Mouse (Mus musculus) heart, embryonic 15.5 days (tissue): ENCODE data around the gene D17Wsu92e. TPM values are rescaled to one million over a fixed set of nuclear protein-coding genes. Genes with fewer than 3 reads are reported as not detected.

Source experiments
- ATAC-seq: fragments of 200-750 bp; cut with Nextera tagmentation; replicated peaks from 2 replicates; pipeline ENCODE4 v1.8.0; 2017; ENCODE audit warnings: low read depth, moderate TSS enrichment; ENCODE audit not compliant: insufficient number of reproducible peaks, insufficient read depth, low FRiP score
- H3K27ac ChIP-seq: fragments of 300-500 bp; sonication (generic); 2 replicates; pipeline ENCODE4 v1.5.1; 2015; ENCODE audit warnings: mild to moderate bottlenecking, inconsistent platforms
- H3K27me3 ChIP-seq: fragments of 300-500 bp; sonication (generic); 2 replicates; pipeline ENCODE4 v1.6.1; 2015; ENCODE audit warnings: inconsistent platforms
- H3K36me3 ChIP-seq: fragments of 300-500 bp; sonication (generic); 2 replicates; pipeline ENCODE4 v1.6.1; 2015; ENCODE audit warnings: mild to moderate bottlenecking, inconsistent platforms
- H3K4me1 ChIP-seq: fragments of 300-500 bp; sonication (generic); replicated peaks from 2 replicates; pipeline ENCODE4 v1.6.1; 2015; ENCODE audit warnings: inconsistent platforms
- H3K4me2 ChIP-seq: fragments of 300-500 bp; sonication (generic); 2 replicates; pipeline ENCODE4 v1.6.1; 2015; ENCODE audit warnings: inconsistent platforms, mild to moderate bottlenecking, moderate library complexity
- H3K4me3 ChIP-seq: fragments of 300-500 bp; sonication (generic); 2 replicates; pipeline ENCODE4 v1.5.1; 2015; ENCODE audit warnings: mild to moderate bottlenecking, inconsistent platforms
- H3K9ac ChIP-seq: fragments of 300-500 bp; sonication (generic); 2 replicates; pipeline ENCODE4 v1.6.1; 2015; ENCODE audit warnings: mild to moderate bottlenecking, inconsistent platforms
- H3K9me3 ChIP-seq: fragments of 300-500 bp; sonication (generic); replicated peaks from 2 replicates; pipeline ENCODE4 v1.6.1; 2016; ENCODE audit warnings: inconsistent platforms
- WGBS: fragments of 180-500 bp; shearing (Covaris S2); methylation state at CpG from one replicate; pipeline ENCODE4 v1.1.7; 2015; ENCODE audit warnings: mixed read lengths; 5-methylcytosine and 5-hydroxymethylcytosine counted together
- polyA plus RNA-seq: library from polyadenylated mRNA; unstranded; fragments of >200 nt; fragmentation: Nextera tagmentation; extraction: Ambion mirVana; gene quantifications from 2 replicates; pipeline ENCODE4 v1.2.1, GENCODE M21; 2015

D17Wsu92e gene
- polyA plus RNA-seq, 1 experiment from 2014 or later, result 11.9 TPM

GRCm38 (mm10) chr17:27761639-27762336 lies 58.7 kb downstream of the D17Wsu92e start:
- H3K36me3 ChIP-seq, result peaks cover 23% of the 10 kb centered on the region
- no peak overlapping the region for H3K4me2 ChIP-seq
- no peaks in the 10 kb centered on the region for H3K27me3 ChIP-seq
- 34% methylated on average over 9 of the region's 9 CpGs for WGBS
- peaks cover 5% of the 10 kb centered on the region for H3K4me1 ChIP-seq
- no peak overlapping the region for H3K9ac ChIP-seq
- no peak overlapping the region for H3K4me3 ChIP-seq
- H3K27ac ChIP-seq, result no peak overlapping the region
- no peaks in the 10 kb centered on the region for H3K9me3 ChIP-seq
- peak; percentile 80 for ATAC-seq

DNA sequence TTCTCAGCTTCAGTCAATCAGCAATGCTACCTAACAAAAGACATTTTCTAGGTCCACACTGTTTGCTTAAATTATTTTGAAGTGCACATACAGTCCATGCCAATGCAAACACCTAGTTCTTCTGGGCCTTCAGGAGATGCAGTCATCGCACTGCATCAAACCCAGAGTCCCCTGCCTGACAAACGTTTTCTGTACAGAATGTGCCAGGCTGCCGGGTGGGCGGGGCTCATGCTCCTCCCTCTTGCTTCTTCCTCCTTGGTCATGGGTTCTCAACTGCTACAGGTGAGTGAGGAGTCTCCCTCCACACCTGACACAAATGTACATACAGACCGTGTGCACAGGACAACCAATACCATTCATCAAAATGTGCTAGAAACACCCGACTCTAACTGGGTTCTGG lies 60.3 kb downstream of the D17Wsu92e start:
- WGBS, result 78% methylated on average over 6 of the region's 6 CpGs
- no peaks in the 10 kb centered on the region for H3K9me3 ChIP-seq

DNA sequence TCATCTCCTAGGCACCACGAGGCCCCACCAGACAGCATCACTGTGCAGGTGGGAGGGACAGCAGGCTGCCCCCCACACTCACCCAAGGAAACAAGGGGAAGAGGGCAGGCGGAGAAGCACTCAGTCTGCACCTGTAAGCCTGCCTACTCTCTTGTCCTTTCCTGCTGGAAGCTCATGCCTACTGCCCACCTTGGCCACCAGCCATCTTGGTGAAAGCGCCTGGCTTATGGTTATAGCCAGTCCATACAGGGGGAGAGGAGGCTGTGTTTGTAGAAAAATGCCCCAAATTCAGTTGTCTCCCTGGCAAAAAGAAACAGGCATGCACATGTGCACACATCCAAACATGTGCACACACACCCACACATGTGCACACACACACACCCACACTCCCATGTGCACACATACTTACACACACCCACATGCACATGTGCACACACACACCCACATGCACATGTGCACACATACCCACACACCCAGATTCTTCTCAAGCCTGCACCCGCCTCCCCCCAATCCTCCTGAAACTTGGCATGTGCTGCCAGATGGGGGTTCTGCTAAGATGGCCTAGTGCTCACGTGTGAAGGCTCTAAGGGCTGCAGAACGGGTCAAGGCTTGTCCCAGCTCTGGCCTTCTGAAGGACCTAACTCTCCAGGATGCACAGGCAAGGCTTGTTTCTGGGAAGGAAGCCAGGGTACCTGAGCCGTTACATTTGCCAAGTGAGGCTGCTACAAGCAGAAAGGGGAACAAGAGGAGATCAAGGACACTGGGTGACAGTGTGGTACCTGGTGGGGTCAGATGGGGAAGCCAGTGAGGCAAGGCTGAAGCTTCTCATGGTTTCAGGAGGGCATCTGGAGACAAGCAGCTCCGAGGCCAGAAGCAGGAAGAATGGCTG lies 68.9 kb downstream of the D17Wsu92e start:
- Histone ChIP-seq H3K36me3 (no peaks in the 10 kb centered on the region; the same call in 1 of the 2 replicates), H3K4me2 (no peak overlapping the region), H3K9ac (no peak overlapping the region), H3K27ac (no peak overlapping the region), H3K9me3 (no peaks in the 10 kb centered on the region), H3K4me1 (no peaks in the 10 kb centered on the region), H3K27me3 (no peaks in the 10 kb centered on the region), H3K4me3 (no peak overlapping the region)
- ATAC-seq, result no peak
- 85% methylated on average over 8 of the region's 8 CpGs for WGBS

More for the DNA sequence above, 60.3 kb downstream of the D17Wsu92e start:
- H3K27ac ChIP-seq, result no peak overlapping the region
- H3K36me3 ChIP-seq, result peaks cover 9% of the 10 kb centered on the region
- H3K9ac ChIP-seq, result no peak overlapping the region
- no peak overlapping the region for H3K4me3 ChIP-seq
- no peak for ATAC-seq
- H3K27me3 ChIP-seq, result no peaks in the 10 kb centered on the region
- H3K4me2 ChIP-seq, result no peak overlapping the region
- peaks cover 5% of the 10 kb centered on the region for H3K4me1 ChIP-seq

GRCm38 (mm10) chr17:27750451-27750942 lies 70.0 kb downstream of the D17Wsu92e start:
- H3K9me3 ChIP-seq, result no peaks in the 10 kb centered on the region
- no peaks in the 10 kb centered on the region; the same call in 1 of the 2 replicates for H3K36me3 ChIP-seq
- H3K4me2 ChIP-seq, result no peak overlapping the region
- no peaks in the 10 kb centered on the region; the same call in 1 of the 2 replicates for H3K4me1 ChIP-seq
- no peak overlapping the region for H3K4me3 ChIP-seq
- ATAC-seq, result no peak
- H3K9ac ChIP-seq, result no peak overlapping the region
- no peak overlapping the region for H3K27ac ChIP-seq
- WGBS, result 88% methylated on average over 6 of the region's 6 CpGs
- no peaks in the 10 kb centered on the region for H3K27me3 ChIP-seq

- 88% methylated on average over 2 of the region's 2 CpGs for WGBS
- ATAC-seq, result no peak
- H3K27me3 ChIP-seq, result no peaks in the 10 kb centered on the region
These were observed 72.3 kb downstream of the D17Wsu92e start for GRCm38 (mm10) chr17:27748123-27748522.

DNA sequence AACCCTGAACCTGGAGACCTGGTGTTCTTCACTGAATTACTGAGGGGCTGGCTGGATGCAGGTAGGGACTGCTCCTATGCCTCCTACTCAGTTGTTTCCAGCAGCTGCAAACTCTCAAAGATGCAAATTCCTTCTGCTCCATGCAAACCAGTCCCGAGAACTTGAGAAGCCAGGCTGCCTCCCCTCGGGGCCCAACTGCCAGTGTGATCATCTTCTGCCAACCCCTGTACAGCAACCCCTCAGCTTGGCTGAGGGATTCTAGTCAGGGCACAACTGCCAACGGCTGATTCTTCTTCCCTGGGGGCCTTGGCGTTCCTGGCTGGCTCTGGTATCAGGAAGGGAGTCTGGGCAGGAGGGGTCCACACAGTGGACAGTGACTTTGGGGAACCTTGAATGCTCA lies 74.0 kb downstream of the D17Wsu92e start:
- no peaks in the 10 kb centered on the region; the same call in 1 of the 2 replicates for H3K4me1 ChIP-seq
- H3K27me3 ChIP-seq, result no peaks in the 10 kb centered on the region
- no peak overlapping the region for H3K27ac ChIP-seq
- no peaks in the 10 kb centered on the region for H3K9me3 ChIP-seq
- 55% methylated on average over 4 of the region's 4 CpGs for WGBS
- no peak overlapping the region for H3K4me2 ChIP-seq
- H3K4me3 ChIP-seq, result no peak overlapping the region
- ATAC-seq, result no peak
- H3K36me3 ChIP-seq, result no peaks in the 10 kb centered on the region
- no peak overlapping the region for H3K9ac ChIP-seq

More at GRCm38 (mm10) chr17:27748123-27748522, 72.3 kb downstream of the D17Wsu92e start:
- no peak overlapping the region for H3K4me2 ChIP-seq
- H3K4me3 ChIP-seq, result no peak overlapping the region
- no peaks in the 10 kb centered on the region for H3K36me3 ChIP-seq
- H3K9me3 ChIP-seq, result no peaks in the 10 kb centered on the region
- H3K27ac ChIP-seq, result no peak overlapping the region
- no peaks in the 10 kb centered on the region; the same call in 1 of the 2 replicates for H3K4me1 ChIP-seq
- no peak overlapping the region for H3K9ac ChIP-seq

GRCm38 (mm10) chr17:27740961-27741360 lies 79.5 kb downstream of the D17Wsu92e start:
- Histone ChIP-seq H3K27ac (no peak overlapping the region), H3K4me2 (no peak overlapping the region), H3K27me3 (no peaks in the 10 kb centered on the region), H3K9me3 (no peaks in the 10 kb centered on the region), H3K4me3 (no peak overlapping the region), H3K9ac (no peak overlapping the region), H3K36me3 (no peaks in the 10 kb centered on the region), H3K4me1 (no peaks in the 10 kb centered on the region; the same call in 1 of the 2 replicates)
- ATAC-seq, result no peak
- WGBS, result 89% methylated on average over 6 of the region's 6 CpGs

- H3K4me1 ChIP-seq, result peaks cover 13% of the 10 kb centered on the region
- no peaks in the 10 kb centered on the region for H3K9me3 ChIP-seq
- no peak overlapping the region for H3K27ac ChIP-seq
- H3K9ac ChIP-seq, result no peak overlapping the region
- H3K4me2 ChIP-seq, result no peak overlapping the region
- WGBS, result 18% methylated on average over 13 of the region's 13 CpGs
- H3K27me3 ChIP-seq, result peaks cover 13% of the 10 kb centered on the region; the same call in 1 of the 2 replicates
- no peaks in the 10 kb centered on the region for H3K36me3 ChIP-seq
- H3K4me3 ChIP-seq, result no peak overlapping the region
- no peak for ATAC-seq
These were observed 85.9 kb downstream of the D17Wsu92e start for GRCm38 (mm10) chr17:27734344-27735073.

DNA sequence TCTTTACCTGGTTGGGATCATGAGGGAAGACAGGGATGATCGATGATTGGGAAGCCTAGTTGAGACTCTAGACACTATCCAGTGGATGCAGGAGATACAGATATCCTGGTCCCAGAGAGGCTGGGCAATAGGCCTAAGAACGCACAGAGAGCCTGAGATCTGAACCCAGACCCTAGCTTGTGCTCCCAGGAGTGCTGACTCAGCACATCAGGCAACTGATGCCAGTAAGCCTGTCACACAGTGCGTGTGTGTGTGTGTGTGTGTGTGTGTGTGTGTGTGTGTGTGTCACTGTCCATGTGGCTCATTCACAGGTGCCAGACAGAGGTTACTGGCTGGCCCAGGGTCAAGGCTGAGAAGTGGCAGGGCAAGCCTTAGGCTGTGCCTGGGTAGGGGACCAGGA lies 87.8 kb downstream of the D17Wsu92e start:
- ATAC-seq, result no peak
- Histone ChIP-seq H3K27ac (no peak overlapping the region), H3K27me3 (peaks cover 16% of the 10 kb centered on the region; the same call in 1 of the 2 replicates), H3K4me3 (no peak overlapping the region), H3K4me1 (peaks cover 13% of the 10 kb centered on the region), H3K9ac (no peak overlapping the region), H3K9me3 (no peaks in the 10 kb centered on the region), H3K36me3 (no peaks in the 10 kb centered on the region), H3K4me2 (no peak overlapping the region)
- 69% methylated on average over 3 of the region's 3 CpGs for WGBS

GRCm38 (mm10) chr17:27732152-27732551 lies 88.3 kb downstream of the D17Wsu92e start:
- Histone ChIP-seq H3K4me1 (peaks cover 13% of the 10 kb centered on the region), H3K27me3 (peaks cover 16% of the 10 kb centered on the region; the same call in 1 of the 2 replicates), H3K9me3 (no peaks in the 10 kb centered on the region), H3K27ac (no peak overlapping the region), H3K4me3 (no peak overlapping the region), H3K9ac (no peak overlapping the region), H3K4me2 (no peak overlapping the region), H3K36me3 (no peaks in the 10 kb centered on the region)
- no peak for ATAC-seq
- 51% methylated on average over 5 of the region's 5 CpGs for WGBS

DNA sequence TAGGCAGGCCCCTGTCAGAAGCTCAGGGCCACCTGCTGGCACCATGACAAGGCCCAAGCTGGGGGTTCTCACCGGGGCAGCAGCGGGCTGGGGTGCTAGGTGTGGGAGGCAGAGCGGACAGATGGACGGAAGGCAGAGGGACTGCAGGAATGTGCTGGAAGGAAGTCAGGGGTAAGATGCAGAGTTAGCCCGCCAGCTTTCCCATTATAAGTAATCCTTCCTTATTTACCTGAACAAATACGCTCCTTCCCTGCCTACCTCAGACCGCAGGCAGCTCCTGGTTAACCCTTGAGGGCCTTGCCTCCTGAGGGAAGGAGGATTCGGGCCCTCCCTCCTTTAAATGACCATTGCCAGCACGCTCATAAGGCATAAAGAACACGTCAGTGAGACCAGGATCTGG lies 91.7 kb downstream of the D17Wsu92e start, which contains the start of gene Spdef:
Gene Spdef, minus strand, starts transcription at position 186 of the 400 bp plus-strand sequence.
- Histone ChIP-seq H3K4me2 (no peak within 1 kb of the TSS), H3K27me3 (peaks cover 29% of the 10 kb centered on the region), H3K9me3 (no peaks in the 10 kb centered on the region), H3K27ac (no peak within 1 kb of the TSS), H3K9ac (no peak within 1 kb of the TSS), H3K36me3 (no peaks in the 10 kb centered on the region), H3K4me1 (no peaks in the 10 kb centered on the region; the same call in 1 of the 2 replicates), H3K4me3 (no peak within 1 kb of the TSS)
- WGBS, result 74% methylated on average over 10 of the region's 10 CpGs
- ATAC-seq, result no peak
